Mouse (Mus musculus) lung, postnatal 36 days (tissue): ENCODE data around the gene Abr.
A peak's percentile ranks its signal among the peaks of the same experiment; 100 is the strongest.

ENCODE experiments used
- DNase-seq: peaks from one replicate; pipeline ENCODE4 v3.0.0; 2022; ENCODE audit warnings: mixed read lengths

Abr gene

DNA sequence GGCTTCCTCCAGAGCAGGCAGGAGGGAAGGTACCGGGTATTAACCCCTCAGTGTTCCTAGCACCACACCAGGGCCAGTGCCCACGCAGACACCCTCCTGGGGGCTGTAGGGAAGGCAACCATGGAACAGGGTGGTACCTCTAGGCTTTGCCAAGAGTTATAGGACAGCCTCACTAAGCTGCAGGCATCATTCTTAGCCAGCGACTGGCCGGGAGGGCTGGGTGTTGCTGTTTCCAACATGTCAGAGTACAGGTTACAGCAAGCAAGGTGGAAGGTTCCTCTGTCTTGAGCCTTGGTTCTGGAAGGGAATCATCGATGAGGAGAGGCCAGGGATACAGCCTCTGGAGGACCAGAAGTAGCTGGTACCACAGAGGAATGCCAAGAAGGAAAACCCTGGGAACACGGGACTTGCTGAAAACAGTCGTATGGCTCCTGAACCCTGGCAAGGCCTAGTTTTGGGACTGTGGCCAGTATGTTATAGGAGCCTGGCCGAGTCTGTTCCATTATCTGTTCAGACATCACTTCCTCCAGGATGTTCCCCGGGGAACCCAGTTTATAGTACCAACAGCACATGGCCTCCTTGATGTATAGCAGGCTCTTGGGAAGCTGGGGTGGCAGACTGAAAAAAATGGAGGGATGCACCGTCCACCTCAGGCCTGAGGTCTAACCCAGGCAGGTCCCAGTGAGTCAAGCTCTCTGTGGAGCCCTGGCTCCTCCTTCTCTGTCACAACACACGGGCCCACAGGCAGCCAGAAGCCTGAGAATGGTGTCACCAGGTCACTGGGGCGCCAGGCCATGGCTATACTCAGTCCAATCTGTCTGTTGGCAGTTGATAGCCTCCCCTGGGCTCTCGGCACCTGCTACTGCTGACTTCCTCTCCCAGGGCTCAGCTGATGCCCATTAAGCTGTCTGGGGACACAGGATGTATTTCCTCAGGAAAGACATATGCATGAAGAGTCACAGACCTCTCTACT, 112.1 kb downstream of the Abr start:
- no peak for DNase-seq

DNA sequence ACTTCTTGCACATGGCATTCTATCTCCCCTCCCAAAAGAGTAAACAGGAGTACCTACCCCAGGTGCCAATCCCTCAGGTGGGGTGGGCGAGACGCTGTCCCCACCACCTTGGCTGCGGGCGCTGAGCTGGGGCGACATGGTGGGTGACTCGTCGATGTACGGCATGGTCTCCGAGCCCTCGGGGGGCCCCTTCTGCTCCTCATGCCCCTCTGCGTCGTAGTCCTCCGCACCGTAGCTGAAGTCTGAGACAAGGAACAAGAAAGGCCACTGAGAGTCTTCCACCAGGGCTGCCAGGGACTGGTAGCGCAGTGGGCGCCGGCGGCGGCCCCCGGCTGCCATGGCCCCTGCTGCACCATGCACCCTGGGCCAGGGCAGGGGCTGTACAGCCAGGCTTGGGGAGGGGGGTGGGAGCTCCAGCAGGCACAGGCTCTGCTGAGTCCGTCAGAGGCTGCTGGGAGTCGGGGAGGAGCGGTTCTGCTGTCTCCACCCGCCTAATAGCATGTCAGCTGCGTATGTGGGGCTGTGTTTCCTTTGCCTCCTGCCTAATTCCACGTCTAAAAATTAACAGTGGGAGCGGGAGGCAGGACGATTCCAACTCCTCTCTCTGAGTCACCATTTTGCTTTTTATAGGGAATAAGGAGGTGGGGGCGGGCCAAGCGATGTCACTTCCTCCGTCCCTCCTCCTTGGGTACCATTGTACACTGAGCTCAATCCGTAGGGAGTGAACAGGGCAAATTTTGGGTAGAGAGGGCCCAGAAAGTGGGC, 113.1 kb downstream of the Abr start:
- no peak for DNase-seq

DNA sequence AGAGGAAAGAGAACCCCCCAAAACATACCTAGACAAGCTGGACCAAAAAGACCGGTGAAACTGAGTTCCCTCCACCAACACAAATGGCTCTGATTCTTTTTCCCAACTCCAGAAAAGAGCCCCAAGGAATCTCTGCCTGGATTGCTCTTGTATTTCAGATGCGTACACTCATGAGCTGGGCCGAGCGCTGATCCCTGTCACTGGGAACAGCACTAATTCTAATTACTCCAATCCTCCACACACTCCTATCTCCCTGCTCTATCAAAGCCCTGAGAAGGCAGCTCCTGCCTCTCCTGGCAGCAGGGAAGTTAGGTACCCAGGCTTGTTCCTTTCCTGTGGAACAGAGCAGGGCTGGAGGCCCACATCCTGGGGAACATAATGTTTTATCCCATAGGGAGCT, 114.0 kb downstream of the Abr start:
- DNase-seq, result no peak

DNA sequence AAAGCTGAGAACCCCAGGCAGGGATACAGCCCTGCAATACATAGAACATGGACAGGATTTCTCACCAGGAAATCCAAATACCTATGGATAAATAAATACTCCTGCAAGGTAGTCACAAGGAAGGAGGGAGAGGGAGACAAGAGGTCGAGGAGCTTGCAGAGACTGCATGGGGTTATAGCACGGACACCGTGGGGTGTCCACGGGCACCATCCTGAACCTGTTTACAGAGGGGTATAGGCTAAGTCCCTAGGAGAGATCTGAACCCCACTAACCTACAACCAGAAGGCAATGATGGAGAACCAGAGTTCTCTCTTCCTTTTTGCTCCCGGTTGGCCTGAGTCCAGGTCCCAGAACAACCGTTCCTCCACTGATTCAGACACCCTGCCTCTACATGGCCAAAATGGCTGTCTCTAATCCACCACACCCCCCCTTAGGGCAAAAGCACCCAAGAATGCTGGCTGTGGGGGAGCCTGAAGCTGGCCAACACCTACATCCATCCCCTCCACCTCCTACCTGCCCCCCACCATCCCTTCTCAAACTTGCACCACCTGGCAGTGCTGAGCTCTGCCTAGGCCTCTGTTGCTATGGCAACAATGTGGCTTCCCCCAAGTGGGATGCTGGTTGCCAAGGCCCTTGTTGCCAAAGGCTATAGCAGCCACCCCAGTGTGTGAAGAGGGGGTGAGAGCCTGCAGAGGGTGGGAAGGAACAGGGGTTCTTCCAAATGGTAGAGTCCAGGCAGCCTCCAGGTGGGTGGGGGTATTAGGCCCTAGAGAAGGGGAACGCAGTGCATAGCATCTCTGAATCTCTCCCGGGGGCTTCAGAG, 114.6 kb downstream of the Abr start:
- no peak for DNase-seq

DNA sequence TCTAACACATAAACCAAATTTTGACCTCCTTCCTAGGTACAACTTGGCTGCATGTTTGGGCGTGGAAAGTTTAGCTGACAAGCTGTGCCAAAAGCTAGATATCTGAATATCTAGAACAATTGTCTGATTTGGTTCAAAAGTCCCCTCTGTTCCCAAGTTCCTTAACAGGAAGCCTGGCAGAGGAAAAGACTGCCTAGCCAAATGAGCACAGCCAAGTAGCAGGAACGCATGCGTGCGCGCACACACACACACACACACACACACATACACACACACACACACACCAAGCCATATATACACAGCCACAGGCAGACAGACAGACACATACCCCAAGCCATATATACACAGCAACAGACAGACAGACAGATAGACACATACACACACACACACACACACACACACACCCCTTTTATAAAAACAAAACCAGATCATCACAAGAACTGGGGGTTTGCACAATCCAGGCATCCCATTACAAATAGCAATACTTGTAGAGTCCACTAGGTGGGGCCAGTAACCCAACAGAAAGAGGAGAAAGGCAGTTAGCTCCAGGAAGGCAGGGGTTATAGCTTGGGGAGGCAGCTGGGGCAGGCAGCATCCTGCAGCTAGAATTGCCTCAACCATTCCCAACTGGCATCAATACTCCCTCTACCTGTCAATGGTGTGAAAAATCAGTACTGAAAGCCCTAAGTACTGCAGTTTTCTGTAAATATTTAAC, 115.4 kb downstream of the Abr start:
- DNase-seq, result peak; percentile 91

GRCm38 (mm10) chr11:76505106-76505505, 117.0 kb downstream of the Abr start:
- peak; percentile 53 for DNase-seq

- DNase-seq, result no peak
These were observed 118.1 kb downstream of the Abr start for GRCm38 (mm10) chr11:76504058-76504457.

GRCm38 (mm10) chr11:76499987-76500386, 122.1 kb downstream of the Abr start:
- DNase-seq, result no peak

- DNase-seq, result no peak
These were observed 122.5 kb downstream of the Abr start for GRCm38 (mm10) chr11:76499564-76499963.

GRCm38 (mm10) chr11:76497769-76498152, 124.4 kb downstream of the Abr start:
- peak; percentile 45 for DNase-seq

GRCm38 (mm10) chr11:76497066-76497768, 124.9 kb downstream of the Abr start:
- DNase-seq, result peak; percentile 60

DNA sequence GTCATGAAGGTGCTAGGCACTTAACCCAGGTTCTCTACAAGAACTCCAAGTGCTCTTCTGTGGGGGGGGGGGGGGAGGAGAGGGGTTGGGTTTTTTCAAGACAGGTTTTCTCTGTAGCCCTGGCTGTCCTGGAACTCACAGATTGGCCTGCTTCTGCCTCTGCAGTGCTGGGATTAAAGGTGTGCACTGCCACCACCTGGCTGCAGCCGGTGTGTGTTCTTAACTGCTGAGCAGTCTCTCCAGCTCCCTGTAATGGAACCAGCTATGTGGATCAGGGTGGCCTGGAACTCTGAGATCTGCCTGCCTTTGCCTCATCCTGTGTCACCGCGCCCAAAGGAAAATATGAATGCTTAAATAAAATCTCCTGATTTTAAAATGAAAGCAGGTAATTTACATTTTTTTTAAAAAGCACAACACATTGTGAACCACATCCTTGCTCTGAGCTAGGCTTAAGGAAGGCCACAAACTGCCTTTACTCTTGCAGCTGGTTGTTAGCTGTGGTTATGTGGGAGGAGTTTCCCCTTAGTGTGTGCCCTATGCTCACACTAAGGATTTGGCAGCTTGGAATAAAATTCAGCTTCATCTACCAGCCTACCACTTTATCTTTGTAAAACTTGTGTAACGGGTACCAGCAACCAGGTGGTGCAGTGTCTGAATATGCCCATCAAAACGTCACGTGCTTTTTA, 125.9 kb downstream of the Abr start:
- DNase-seq, result peak; percentile 81

DNA sequence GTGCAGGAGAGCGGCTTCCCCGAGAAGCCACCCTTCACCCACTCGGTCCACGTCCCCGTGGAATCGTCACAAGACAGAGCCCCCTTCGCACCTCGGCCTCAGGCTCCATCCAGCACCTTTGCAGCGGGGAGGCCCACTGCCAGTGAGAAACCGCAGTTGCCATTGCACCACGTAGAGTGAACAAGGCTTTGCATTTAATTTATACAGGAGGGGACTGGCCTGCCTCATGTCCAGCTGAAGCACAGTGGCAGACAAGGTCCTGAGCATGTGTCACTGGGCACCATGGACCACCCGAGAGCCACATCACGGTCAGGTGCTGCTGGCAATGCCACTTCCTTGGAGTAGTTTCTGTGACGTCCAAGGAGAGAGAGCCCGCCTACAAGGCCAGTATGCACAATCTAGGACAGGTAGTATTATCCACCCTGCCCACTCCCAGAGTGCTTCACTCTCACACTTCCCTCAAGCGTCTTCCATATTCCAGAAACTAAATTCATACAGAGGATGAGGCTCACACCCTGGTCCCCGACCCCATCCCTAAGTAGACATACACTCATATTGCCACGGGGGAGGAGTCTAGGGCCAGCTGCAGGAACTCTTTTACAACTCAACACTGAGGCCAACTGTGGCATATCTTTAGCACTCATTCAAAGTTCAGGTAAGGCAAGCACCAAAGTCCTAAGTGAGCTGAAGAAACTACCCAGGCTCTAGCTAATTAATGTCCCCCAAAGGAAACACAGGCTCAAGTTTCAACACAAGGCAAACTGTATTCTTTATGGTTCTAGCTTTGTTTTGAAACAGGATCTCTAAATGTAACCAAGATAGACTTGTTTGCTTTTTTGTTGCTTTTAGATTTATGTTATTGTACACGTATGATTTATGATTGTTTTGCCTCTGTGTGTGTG, 126.7 kb downstream of the Abr start:
- DNase-seq, result peak; percentile 64

- DNase-seq, result peak; percentile 91
These were observed 127.6 kb downstream of the Abr start for GRCm38 (mm10) chr11:76494360-76495126.

DNA sequence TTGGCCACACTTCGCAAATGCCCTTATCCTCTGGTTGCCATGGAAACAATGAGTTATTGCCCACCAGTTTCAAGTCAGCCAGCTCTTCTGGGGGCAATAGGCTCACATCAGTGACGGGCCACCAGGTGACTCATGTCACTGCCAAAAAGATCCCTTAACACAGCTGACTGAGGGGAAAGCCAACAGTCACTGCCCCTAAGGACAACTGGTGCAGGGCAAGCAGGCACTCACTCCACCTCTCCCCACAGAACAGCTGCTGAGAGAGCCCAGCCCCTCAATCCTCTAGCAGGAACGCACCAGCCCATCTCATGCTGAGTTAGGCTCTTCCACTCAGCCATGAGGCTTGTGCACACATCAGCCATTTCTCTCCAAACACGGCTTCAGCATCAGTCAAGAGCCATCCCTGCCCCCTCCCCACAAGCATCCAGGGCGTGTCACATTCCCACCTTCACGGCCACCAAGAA, 128.3 kb downstream of the Abr start:
- DNase-seq, result no peak

DNA sequence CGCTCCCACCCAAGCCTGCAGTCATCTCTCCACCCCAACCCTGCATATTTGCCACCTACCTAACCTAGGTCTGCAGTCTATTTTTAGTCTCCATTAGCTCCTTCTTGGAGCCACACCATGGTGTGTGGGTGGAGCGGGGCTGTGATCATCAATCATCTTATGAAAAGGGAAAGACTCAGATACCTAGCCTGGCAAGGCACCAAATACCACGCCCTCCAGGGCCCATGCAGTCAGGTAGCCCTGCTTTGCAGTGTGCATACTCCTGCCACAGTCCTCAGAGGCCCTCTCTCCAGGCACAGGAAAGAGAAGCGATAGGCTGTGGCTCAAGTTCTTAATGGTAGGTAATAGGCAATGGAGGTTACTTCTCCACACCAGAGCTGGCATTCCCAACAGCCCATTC, 128.9 kb downstream of the Abr start:
- no peak for DNase-seq

DNA sequence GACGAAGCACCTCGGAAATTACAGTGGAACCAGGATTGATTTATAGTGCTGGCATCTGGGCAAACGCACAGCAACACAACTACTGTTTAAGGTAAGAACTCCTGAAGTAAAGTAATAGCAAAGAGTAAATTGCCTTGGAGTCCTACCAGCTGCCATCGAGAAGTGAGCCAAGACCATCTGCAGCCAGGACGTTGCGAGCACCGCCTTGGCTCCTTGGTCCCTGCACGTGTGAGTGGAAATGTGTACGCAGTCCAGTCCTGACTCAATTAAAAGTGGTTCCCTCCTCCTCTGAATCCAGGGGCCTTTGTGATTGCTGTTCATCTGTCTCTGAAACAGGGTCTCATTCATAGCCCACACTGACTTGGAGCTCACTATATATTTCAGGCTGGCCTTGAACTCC, 130.3 kb downstream of the Abr start:
- no peak for DNase-seq

- DNase-seq, result no peak
These were observed 132.7 kb downstream of the Abr start for GRCm38 (mm10) chr11:76489407-76489806.

DNA sequence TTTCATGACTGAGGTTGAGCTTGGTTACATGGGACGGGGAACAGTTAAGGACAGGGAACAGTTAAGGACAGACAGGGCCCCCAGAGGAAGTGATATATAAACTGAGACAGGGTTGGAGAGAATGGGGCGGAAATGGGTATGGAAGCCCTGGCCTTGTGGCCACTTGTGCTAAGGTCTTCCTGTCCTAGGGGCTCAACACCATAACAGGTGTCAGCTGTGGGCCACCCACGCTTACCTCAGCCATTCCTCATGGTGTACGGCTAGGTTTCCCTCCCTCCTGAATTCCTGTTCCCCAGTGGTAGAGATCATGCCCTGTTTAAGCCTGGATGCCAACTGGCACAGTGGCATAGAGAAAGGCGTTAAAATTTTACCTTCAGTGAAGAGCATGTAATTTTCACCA, 135.1 kb downstream of the Abr start:
- DNase-seq, result no peak
